Mouse (Mus musculus): ENCODE measurements around the gene Zdhhc25. TPM values are rescaled to one million over a fixed set of nuclear protein-coding genes. Genes with fewer than 3 reads are reported as not detected.

Zdhhc25 gene
- not detected in 2 replicates for polyA plus RNA-seq (2012; ENCODE audit: low replicate concordance)

GRCm38 (mm10) chr15:88600002-88600401 is at the start of gene Zdhhc25:
Gene Zdhhc25 (plus strand): TSS chr15:88600302.

Other genes with a start within 250 kb of the Zdhhc25 start
- gene Brd1, start 133.9 kb downstream of the Zdhhc25 start, polyA plus RNA-seq (2012; ENCODE audit: low replicate concordance) = 15.5 and 18.1 TPM in 2 replicates
- gene Zbed4, start 151.4 kb downstream of the Zdhhc25 start, polyA plus RNA-seq (2012; ENCODE audit: low replicate concordance) = 3.5 and 13.0 TPM in 2 replicates
- 1.8 and 9.0 TPM in 2 replicates for gene Alg12, start 219.0 kb downstream of the Zdhhc25 start, polyA plus RNA-seq (2012; ENCODE audit: low replicate concordance)
- 30.3 and 61.6 TPM in 2 replicates for gene Creld2, start 219.3 kb downstream of the Zdhhc25 start, polyA plus RNA-seq (2012; ENCODE audit: low replicate concordance)